Mouse (Mus musculus): ENCODE results near the gene Mars. TPM values are rescaled to one million over a fixed set of nuclear protein-coding genes. Genes with fewer than 3 reads are reported as not detected.

Gene Mars
- 35.4 and 36.9 TPM in 2 replicates for polyA plus RNA-seq (2012; rRNA removed)

DNA sequence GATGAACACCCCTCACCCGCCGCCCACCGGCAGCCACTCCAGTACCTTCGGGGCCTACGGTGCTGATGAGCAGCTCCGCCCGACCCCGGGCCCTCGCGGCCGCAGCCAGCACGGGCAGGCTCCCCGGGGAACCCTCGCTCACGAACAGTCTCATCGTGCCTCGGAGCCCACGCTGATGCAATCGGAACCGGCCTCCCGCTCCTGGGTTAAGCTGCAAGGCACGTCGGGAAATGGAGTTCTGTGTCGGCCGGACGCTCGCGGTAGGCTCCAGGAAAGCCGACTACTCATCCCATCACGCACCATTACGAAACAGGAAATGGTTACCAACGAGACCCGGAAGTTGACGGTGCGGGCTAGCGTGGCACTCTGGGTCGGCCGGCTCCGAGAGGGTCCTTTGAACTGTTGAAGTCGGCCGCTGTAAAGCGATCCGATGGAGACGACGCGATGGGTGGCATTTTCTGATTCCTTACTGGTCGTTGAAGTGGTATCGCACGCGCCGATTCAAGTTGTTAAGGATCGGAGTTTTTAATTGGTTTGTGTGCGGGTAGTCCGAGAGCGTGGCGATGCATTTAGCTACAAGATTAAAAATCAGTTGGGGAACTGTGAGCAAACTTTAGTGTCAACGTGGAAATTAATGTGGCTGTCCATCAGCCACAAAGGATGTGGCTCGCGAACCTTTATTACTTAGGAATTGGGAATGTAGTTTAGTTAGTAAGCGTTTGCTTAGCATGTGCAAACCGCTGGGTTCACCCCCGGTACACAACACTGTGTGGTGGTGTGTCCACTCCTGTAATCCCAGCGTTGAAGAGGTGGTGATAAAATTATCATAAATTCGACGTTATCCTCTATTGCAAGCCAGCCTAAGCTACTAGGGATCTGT is at the start of gene Mars:
Gene Mars (minus strand): TSS at position 311 of the 880 bp plus-strand sequence.
- H3K4me3 ChIP-seq (replicated peaks; ENCODE audit: extremely low read depth, low read depth, low read length): peak within 1 kb of the TSS; percentile 92
- peak; percentile 91 for DNase-seq
- H3K4me1 ChIP-seq (ENCODE audit: control insufficient read depth, insufficient read depth, low read length): peaks cover 2% of the 10 kb centered on the region; the same call in 1 of the 2 replicates
- peak; percentile 66 for TF ChIP-seq POLR2A (IDR thresholded peaks at IDR 0.05; ENCODE audit: borderline replicate concordance, extremely low read depth, low read depth, low read length)
- TF ChIP-seq CTCF (IDR thresholded peaks at IDR 0.05; ENCODE audit: insufficient read depth, low read length): no peak
- WGBS: under 1% methylated on average over 65 of the region's 65 CpGs

DNA sequence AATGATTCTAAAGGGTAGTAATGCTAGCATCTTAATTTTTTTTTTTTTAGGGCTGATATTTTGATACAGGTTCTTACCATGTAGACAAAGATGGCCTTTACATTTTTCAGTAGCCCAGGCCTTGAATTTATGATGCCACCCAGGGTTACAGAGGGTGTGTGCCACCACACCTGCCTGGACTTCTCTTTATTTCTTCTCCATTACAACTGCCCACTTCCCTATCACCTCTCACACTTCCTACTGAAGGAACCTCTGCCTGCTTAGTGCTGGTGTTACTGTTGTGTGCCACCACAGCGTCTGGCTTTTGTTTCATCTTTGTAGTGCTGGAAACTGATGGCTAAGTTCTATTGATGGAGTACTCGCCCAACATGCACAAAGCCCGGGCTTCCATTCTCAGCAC is 49.1 kb upstream of the Mars start:
- Histone ChIP-seq H3K4me3 (replicated peaks; ENCODE audit: extremely low read depth, low read depth, low read length) (no peak overlapping the region), H3K4me1 (ENCODE audit: control insufficient read depth, insufficient read depth, low read length) (no peaks in the 10 kb centered on the region)
- 72% methylated on average over 3 of the region's 3 CpGs for WGBS
- TF ChIP-seq CTCF (IDR thresholded peaks at IDR 0.05; ENCODE audit: insufficient read depth, low read length): no peak
- TF ChIP-seq POLR2A (IDR thresholded peaks at IDR 0.05; ENCODE audit: borderline replicate concordance, extremely low read depth, low read depth, low read length): no peak
- DNase-seq: no peak

DNA sequence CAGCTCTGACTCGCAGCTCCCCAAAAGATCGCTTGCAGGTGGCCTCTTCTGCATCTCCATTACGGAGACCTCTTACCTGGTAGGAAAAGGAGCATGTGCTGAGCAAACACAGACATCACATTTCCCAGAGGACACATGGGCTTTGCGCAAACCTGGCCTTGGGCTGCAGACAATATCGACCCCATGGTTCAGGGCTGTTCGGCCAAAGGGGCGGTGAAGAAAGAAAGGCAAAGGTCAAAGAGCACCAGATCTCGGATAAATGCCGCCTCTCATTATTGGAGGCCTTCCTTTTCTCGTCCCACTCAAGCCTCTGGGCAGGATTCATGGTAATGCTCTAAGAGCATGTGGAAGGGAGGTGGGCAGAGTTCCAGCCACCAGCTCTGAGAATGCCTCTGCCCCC is 43.8 kb upstream of the Mars start:
- WGBS: 68% methylated on average over 10 of the region's 10 CpGs
- no peak for TF ChIP-seq POLR2A (IDR thresholded peaks at IDR 0.05; ENCODE audit: borderline replicate concordance, extremely low read depth, low read depth, low read length)
- no peak for TF ChIP-seq CTCF (IDR thresholded peaks at IDR 0.05; ENCODE audit: insufficient read depth, low read length)

DNA sequence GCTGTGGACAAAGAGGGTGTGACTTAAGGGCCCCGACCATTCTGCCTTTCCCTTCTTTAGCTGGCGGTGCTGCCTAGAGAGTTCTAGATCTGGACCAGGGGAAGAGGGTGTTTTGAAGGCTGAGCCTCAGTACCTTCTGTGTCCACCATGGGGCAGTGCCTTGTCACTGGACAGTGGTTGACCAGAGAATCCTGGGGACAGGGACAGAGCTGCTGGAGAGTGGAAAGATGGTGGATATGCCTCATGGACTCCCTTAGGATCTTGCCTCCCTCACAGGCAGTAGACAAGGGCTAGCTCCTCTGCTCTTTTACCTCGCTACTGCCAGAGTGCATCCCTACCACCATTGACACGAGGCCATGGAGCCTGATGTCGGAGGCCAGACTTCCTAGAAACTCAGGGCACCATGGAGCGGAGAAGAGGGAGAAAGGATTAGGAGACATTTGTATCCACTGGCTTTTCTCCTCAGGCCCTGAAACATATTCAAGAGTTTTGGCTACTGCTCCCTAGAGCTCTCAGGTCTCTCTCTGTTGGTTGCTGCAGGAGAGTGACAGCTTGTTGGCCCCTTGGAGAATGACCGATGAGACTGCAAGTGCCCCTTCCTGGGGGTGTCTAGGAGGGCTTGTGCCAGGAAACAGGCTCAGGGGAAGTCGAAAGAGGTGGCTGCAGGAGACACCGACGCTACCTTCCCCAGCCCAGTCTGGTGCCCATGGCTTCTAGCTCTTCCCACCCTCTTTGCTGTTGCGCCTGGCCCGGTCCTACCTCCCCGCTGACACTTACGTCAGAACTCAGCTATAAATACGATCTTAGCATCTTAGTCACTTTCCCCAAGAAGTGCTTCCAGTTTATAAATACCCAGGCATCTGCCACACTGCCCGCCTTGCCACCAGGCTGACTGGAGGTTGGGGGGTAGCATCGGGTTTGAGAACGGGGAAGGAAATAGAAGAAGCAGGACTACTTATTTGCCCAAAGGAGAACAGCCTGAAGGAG is 42.6 kb upstream of the Mars start, which contains the start of gene Inhbe:
Gene Inhbe (minus strand): TSS at position 503 of the 987 bp plus-strand sequence.
- 59% methylated on average over 18 of the region's 18 CpGs for WGBS
- no peak for DNase-seq
- no peak for TF ChIP-seq POLR2A (IDR thresholded peaks at IDR 0.05; ENCODE audit: borderline replicate concordance, extremely low read depth, low read depth, low read length)
- TF ChIP-seq CTCF (IDR thresholded peaks at IDR 0.05; ENCODE audit: insufficient read depth, low read length): peak; percentile 27; the same call in 1 of the 2 replicates

More for the DNA sequence above, 43.8 kb upstream of the Mars start:
- H3K4me3 ChIP-seq (replicated peaks; ENCODE audit: extremely low read depth, low read depth, low read length): no peak overlapping the region
- DNase-seq: no peak
- H3K4me1 ChIP-seq (ENCODE audit: control insufficient read depth, insufficient read depth, low read length): no peaks in the 10 kb centered on the region

DNA sequence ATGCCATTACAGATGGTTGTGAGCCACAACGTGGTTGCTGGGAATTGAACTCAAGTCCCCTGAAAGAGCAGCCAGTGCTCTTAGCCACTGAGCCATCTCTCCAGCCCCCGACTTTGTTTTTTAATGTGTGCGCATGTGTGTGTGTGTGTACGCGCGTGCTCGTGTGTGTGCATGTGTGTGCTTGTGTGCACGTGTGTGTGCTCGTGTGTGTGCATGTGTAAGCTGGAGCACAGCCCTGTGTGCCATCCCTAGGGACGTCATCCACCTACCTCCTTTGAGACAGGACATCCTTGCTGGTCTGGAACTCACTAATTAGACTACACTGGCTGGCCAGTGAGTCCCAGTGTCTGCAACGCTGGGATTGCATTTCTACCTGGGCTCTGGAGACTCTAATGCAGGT is 41.2 kb upstream of the Mars start:
- TF ChIP-seq POLR2A (IDR thresholded peaks at IDR 0.05; ENCODE audit: borderline replicate concordance, extremely low read depth, low read depth, low read length): no peak
- Histone ChIP-seq H3K4me3 (replicated peaks; ENCODE audit: extremely low read depth, low read depth, low read length) (no peak overlapping the region), H3K4me1 (ENCODE audit: control insufficient read depth, insufficient read depth, low read length) (no peaks in the 10 kb centered on the region)
- 86% methylated on average over 11 of the region's 11 CpGs for WGBS
- no peak for DNase-seq

More for the DNA sequence above, 42.6 kb upstream of the Mars start, which contains the start of gene Inhbe:
- Histone ChIP-seq H3K4me3 (replicated peaks; ENCODE audit: extremely low read depth, low read depth, low read length) (no peak within 1 kb of the TSS), H3K4me1 (ENCODE audit: control insufficient read depth, insufficient read depth, low read length) (no peaks in the 10 kb centered on the region)

DNA sequence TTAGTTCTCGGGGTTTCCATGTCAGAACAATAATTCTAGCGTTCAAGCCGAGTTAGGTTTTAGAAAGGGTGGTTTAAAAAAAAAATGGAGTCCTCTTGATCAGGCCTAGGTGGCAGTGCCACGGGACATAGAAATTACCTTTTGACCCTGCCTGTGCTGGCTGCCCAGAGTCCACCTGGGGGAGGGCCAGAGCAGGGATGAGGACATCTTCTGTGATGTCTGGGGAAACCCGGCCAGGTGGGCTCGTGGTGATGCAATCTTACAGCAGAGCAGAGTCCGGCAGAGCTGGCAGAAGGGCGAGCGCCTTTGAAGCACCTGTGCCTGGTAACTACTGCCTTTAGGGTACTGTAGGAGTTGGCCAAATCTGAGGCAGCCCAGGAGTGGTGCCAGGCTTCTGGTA is 40.6 kb upstream of the Mars start:
- Histone ChIP-seq H3K4me3 (replicated peaks; ENCODE audit: extremely low read depth, low read depth, low read length) (no peak overlapping the region), H3K4me1 (ENCODE audit: control insufficient read depth, insufficient read depth, low read length) (no peaks in the 10 kb centered on the region)
- no peak for DNase-seq
- TF ChIP-seq CTCF (IDR thresholded peaks at IDR 0.05; ENCODE audit: insufficient read depth, low read length) (no peak), POLR2A (IDR thresholded peaks at IDR 0.05; ENCODE audit: borderline replicate concordance, extremely low read depth, low read depth, low read length) (no peak)
- 82% methylated on average over 9 of the region's 9 CpGs for WGBS

DNA sequence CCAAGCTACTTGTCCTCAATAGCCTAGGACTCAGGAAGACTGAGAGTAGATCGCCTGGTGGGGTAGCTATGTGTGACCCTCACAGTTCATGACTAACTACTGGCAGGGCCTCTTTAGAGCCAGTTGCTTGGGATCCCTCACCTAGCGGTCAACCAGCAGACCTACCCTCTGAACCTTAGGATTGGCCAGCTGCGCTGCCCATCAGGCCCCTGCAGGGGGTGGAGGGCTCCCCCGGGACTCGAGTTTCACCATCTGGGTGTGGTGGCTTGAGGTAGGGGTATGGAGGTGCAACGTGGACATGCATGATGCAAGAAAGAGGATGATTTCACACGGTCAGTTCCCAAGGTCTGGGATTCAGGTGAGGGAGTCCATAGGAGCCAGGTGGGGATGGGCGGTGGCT is 40.1 kb upstream of the Mars start:
- TF ChIP-seq POLR2A (IDR thresholded peaks at IDR 0.05; ENCODE audit: borderline replicate concordance, extremely low read depth, low read depth, low read length) (no peak), CTCF (IDR thresholded peaks at IDR 0.05; ENCODE audit: insufficient read depth, low read length) (no peak)
- H3K4me1 ChIP-seq (ENCODE audit: control insufficient read depth, insufficient read depth, low read length): no peaks in the 10 kb centered on the region
- 63% methylated on average over 8 of the region's 8 CpGs for WGBS
- no peak for DNase-seq
- H3K4me3 ChIP-seq (replicated peaks; ENCODE audit: extremely low read depth, low read depth, low read length): no peak overlapping the region

DNA sequence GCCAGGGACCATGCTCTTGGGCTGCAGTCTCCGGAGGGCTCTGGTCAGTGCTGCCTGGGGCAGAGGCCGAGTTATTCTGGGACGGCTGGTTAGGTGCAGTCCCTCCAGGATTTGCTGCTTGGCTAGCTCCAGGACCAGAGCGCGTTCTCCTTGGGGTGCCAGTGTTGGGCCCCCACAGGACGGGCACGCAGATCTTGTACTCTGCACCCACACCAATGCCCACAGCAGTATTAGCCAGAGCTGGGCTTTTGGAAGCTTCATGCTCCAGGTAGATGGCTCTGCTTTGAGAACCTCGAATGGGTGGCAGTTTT is 39.7 kb upstream of the Mars start:
- TF ChIP-seq CTCF (IDR thresholded peaks at IDR 0.05; ENCODE audit: insufficient read depth, low read length) (no peak), POLR2A (IDR thresholded peaks at IDR 0.05; ENCODE audit: borderline replicate concordance, extremely low read depth, low read depth, low read length) (no peak)
- Histone ChIP-seq H3K4me3 (replicated peaks; ENCODE audit: extremely low read depth, low read depth, low read length) (no peak overlapping the region), H3K4me1 (ENCODE audit: control insufficient read depth, insufficient read depth, low read length) (no peaks in the 10 kb centered on the region)
- whole genome bisulfite sequencing: 87% methylated on average over 8 of the region's 8 CpGs
- DNase-seq: no peak

DNA sequence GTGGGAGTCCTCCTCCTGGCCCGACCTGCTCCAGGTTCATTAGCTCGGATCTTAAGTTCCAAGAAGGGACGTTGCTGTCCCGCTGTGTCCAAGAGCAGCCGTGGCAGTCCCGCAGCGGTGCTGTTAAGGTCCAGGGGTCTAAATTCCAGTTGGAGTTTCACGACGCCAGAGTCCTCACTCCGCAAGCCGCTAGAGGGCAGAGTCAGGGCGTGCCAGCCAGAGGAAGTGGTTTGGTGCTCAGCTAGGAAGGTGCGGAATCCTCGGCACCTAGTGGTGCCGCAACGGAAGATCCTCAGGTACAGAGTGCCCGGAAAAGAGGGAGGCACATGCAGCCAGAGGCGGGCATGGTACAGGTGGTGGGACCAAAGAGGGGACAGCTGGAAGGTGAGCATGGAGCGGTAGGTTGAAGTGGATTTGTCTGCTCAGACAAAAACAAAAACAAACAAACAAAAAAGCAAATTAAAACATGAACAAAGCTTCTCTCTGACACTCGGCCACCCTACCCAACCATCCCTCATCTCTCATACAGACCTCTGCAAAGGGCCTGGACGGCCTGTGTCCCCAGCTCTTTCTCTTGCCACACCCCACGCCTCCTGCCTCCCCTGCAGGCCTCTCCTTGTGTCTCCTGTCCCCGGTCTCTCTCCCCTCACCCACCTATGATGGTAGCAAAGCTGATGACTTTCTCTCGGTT is 39.2 kb upstream of the Mars start:
- no peak overlapping the region for H3K4me3 ChIP-seq (replicated peaks; ENCODE audit: extremely low read depth, low read depth, low read length)
- DNase-seq: peak; percentile 59
- 13% methylated on average over 24 of the region's 24 CpGs for WGBS
- TF ChIP-seq CTCF (IDR thresholded peaks at IDR 0.05; ENCODE audit: insufficient read depth, low read length) (peak; percentile 81), POLR2A (IDR thresholded peaks at IDR 0.05; ENCODE audit: borderline replicate concordance, extremely low read depth, low read depth, low read length) (no peak)
- no peaks in the 10 kb centered on the region for H3K4me1 ChIP-seq (ENCODE audit: control insufficient read depth, insufficient read depth, low read length)
